Mouse (Mus musculus): ENCODE data around the gene Brca1. TPM values are rescaled to one million over a fixed set of nuclear protein-coding genes. Genes with fewer than 3 reads are reported as not detected.
"Not testable (repeated sequence)": the region's sequence is repeated elsewhere in the genome, so short reads cannot be mapped to it uniquely, and the experiment has no call there.

The Brca1 gene
- polyA plus RNA-seq, 1 experiment = 1.0 TPM

GRCm38 (mm10) chr11:101450394-101450793 lies 101.4 kb downstream of the Brca1 start:
- TF ChIP-seq MAX (IDR thresholded peaks at IDR 0.05; ENCODE audit: low read depth) = no peak
- TF ChIP-seq USF1 (IDR thresholded peaks at IDR 0.05; ENCODE audit: low read depth) = no peak
- TF ChIP-seq CEBPB (IDR thresholded peaks at IDR 0.05; ENCODE audit: insufficient read depth, poor library complexity, severe bottlenecking) = no peak
- TF ChIP-seq MYOG (IDR thresholded peaks at IDR 0.05; ENCODE audit: control insufficient read depth in 1 of 3, insufficient read depth in 1 of 3, insufficient read length in 2 of 3, low read depth in 2 of 3) = no peak
- no peak for TF ChIP-seq POLR2AphosphoS2 (IDR thresholded peaks at IDR 0.05; ENCODE audit: insufficient read length, low read depth)
- TF ChIP-seq SRF (IDR thresholded peaks at IDR 0.05; ENCODE audit: control insufficient read depth, insufficient read length, low read depth) = no peak
- no peak for TF ChIP-seq POLR2A (IDR thresholded peaks at IDR 0.05; ENCODE audit: insufficient read length, low read depth)
- Histone ChIP-seq H3K36me3 (ENCODE audit: control insufficient read depth, insufficient read depth) (peaks cover 6% of the 10 kb centered on the region), H3ac (ENCODE audit: control insufficient read depth, insufficient read length) (no peak overlapping the region)

GRCm38 (mm10) chr11:101449596-101449995 lies 102.2 kb downstream of the Brca1 start:
- not testable (repeated sequence) for H3ac ChIP-seq (ENCODE audit: control insufficient read depth, insufficient read length); H3K4me3 ChIP-seq; H3K79me2 ChIP-seq (ENCODE audit: control insufficient read depth, insufficient read depth); H3K27me3 ChIP-seq (ENCODE audit: control insufficient read depth, insufficient read depth, insufficient read length)
- Histone ChIP-seq H3K4me2 (ENCODE audit: low read depth) (peak overlapping the region; percentile 73), H3K36me3 (ENCODE audit: control insufficient read depth, insufficient read depth) (peaks cover 14% of the 10 kb centered on the region)

More at GRCm38 (mm10) chr11:101450394-101450793, 101.4 kb downstream of the Brca1 start:
- H3K4me3 ChIP-seq = no peak overlapping the region
- no peaks in the 10 kb centered on the region for H3K79me2 ChIP-seq (ENCODE audit: control insufficient read depth, insufficient read depth)
- no peak overlapping the region for H3K4me2 ChIP-seq (ENCODE audit: low read depth)
- no peaks in the 10 kb centered on the region for H3K27me3 ChIP-seq (ENCODE audit: control insufficient read depth, insufficient read depth, insufficient read length)

- peak overlapping the region; percentile 73 for H3K4me2 ChIP-seq (ENCODE audit: low read depth)
- peaks cover 11% of the 10 kb centered on the region for H3K79me2 ChIP-seq (ENCODE audit: control insufficient read depth, insufficient read depth)
- peak overlapping the region; percentile 34 for H3K4me3 ChIP-seq
- no peaks in the 10 kb centered on the region for H3K27me3 ChIP-seq (ENCODE audit: control insufficient read depth, insufficient read depth, insufficient read length)
- H3ac ChIP-seq (ENCODE audit: control insufficient read depth, insufficient read length) = peak overlapping the region; percentile 3
- H3K36me3 ChIP-seq (ENCODE audit: control insufficient read depth, insufficient read depth) = peaks cover 21% of the 10 kb centered on the region
- TF ChIP-seq USF1 (IDR thresholded peaks at IDR 0.05; ENCODE audit: low read depth) = no peak
- TF ChIP-seq MAX (IDR thresholded peaks at IDR 0.05; ENCODE audit: low read depth) = no peak
- TF ChIP-seq POLR2A (IDR thresholded peaks at IDR 0.05; ENCODE audit: insufficient read length, low read depth) = no peak
- TF ChIP-seq SRF (IDR thresholded peaks at IDR 0.05; ENCODE audit: control insufficient read depth, insufficient read length, low read depth) = no peak
- no peak for TF ChIP-seq TCF3 (IDR thresholded peaks at IDR 0.05; ENCODE audit: insufficient read length, low read depth)
- no peak for TF ChIP-seq CEBPB (IDR thresholded peaks at IDR 0.05; ENCODE audit: insufficient read depth, poor library complexity, severe bottlenecking)
- no peak for TF ChIP-seq E2F4 (IDR thresholded peaks at IDR 0.05; ENCODE audit: insufficient read depth)
- TF ChIP-seq MYOD1 (IDR thresholded peaks at IDR 0.05; ENCODE audit: control insufficient read depth in 1 of 3, insufficient read length in 2 of 3, low read depth in 2 of 3) = no peak
- no peak for TF ChIP-seq MYOG (IDR thresholded peaks at IDR 0.05; ENCODE audit: control insufficient read depth in 1 of 3, insufficient read depth in 1 of 3, insufficient read length in 2 of 3, low read depth in 2 of 3)
- no peak for TF ChIP-seq REST (IDR thresholded peaks at IDR 0.05; ENCODE audit: insufficient read depth, insufficient read length)
- no peak for TF ChIP-seq TCF12 (IDR thresholded peaks at IDR 0.05; ENCODE audit: insufficient read depth, poor library complexity, severe bottlenecking)
- no peak for TF ChIP-seq POLR2AphosphoS2 (IDR thresholded peaks at IDR 0.05; ENCODE audit: insufficient read length, low read depth)
These were observed 102.9 kb downstream of the Brca1 start for GRCm38 (mm10) chr11:101448899-101449298.

GRCm38 (mm10) chr11:101448274-101448746 lies 103.4 kb downstream of the Brca1 start, which contains the start of gene Ifi35:
Gene Ifi35 (plus strand): TSS chr11:101448407.
- Histone ChIP-seq H3ac (ENCODE audit: control insufficient read depth, insufficient read length) (peak within 1 kb of the TSS; percentile 3), H3K27me3 (ENCODE audit: control insufficient read depth, insufficient read depth, insufficient read length) (no peaks in the 10 kb centered on the region), H3K36me3 (ENCODE audit: control insufficient read depth, insufficient read depth) (peaks cover 27% of the 10 kb centered on the region), H3K4me2 (ENCODE audit: low read depth) (peak within 1 kb of the TSS; percentile 73), H3K4me3 (peak within 1 kb of the TSS; percentile 34), H3K79me2 (ENCODE audit: control insufficient read depth, insufficient read depth) (peaks cover 16% of the 10 kb centered on the region)
- TF ChIP-seq SRF (IDR thresholded peaks at IDR 0.05; ENCODE audit: control insufficient read depth, insufficient read length, low read depth) (peak; percentile 32), POLR2AphosphoS2 (IDR thresholded peaks at IDR 0.05; ENCODE audit: insufficient read length, low read depth) (peak; percentile 74), POLR2A (IDR thresholded peaks at IDR 0.05; ENCODE audit: insufficient read length, low read depth) (peak; percentile 75), TCF3 (IDR thresholded peaks at IDR 0.05; ENCODE audit: insufficient read length, low read depth) (no peak)

GRCm38 (mm10) chr11:101447786-101448185 lies 104.0 kb downstream of the Brca1 start:
- Histone ChIP-seq H3K79me2 (ENCODE audit: control insufficient read depth, insufficient read depth) (peaks cover 22% of the 10 kb centered on the region), H3K4me3 (peak overlapping the region; percentile 34), H3ac (ENCODE audit: control insufficient read depth, insufficient read length) (peak overlapping the region; percentile 3), H3K4me2 (ENCODE audit: low read depth) (peak overlapping the region; percentile 73), H3K27me3 (ENCODE audit: control insufficient read depth, insufficient read depth, insufficient read length) (no peaks in the 10 kb centered on the region), H3K36me3 (ENCODE audit: control insufficient read depth, insufficient read depth) (peaks cover 32% of the 10 kb centered on the region)
- TF ChIP-seq E2F4 (IDR thresholded peaks at IDR 0.05; ENCODE audit: insufficient read depth) (no peak), USF1 (IDR thresholded peaks at IDR 0.05; ENCODE audit: low read depth) (no peak), TCF12 (IDR thresholded peaks at IDR 0.05; ENCODE audit: insufficient read depth, poor library complexity, severe bottlenecking) (no peak), REST (IDR thresholded peaks at IDR 0.05; ENCODE audit: insufficient read depth, insufficient read length) (no peak), MYOG (IDR thresholded peaks at IDR 0.05; ENCODE audit: control insufficient read depth in 1 of 3, insufficient read depth in 1 of 3, insufficient read length in 2 of 3, low read depth in 2 of 3) (no peak), SRF (IDR thresholded peaks at IDR 0.05; ENCODE audit: control insufficient read depth, insufficient read length, low read depth) (no peak), MYOD1 (IDR thresholded peaks at IDR 0.05; ENCODE audit: control insufficient read depth in 1 of 3, insufficient read length in 2 of 3, low read depth in 2 of 3) (no peak), POLR2A (IDR thresholded peaks at IDR 0.05; ENCODE audit: insufficient read length, low read depth) (no peak), POLR2AphosphoS2 (IDR thresholded peaks at IDR 0.05; ENCODE audit: insufficient read length, low read depth) (no peak), CEBPB (IDR thresholded peaks at IDR 0.05; ENCODE audit: insufficient read depth, poor library complexity, severe bottlenecking) (no peak), MAX (IDR thresholded peaks at IDR 0.05; ENCODE audit: low read depth) (no peak), TCF3 (IDR thresholded peaks at IDR 0.05; ENCODE audit: insufficient read length, low read depth) (no peak)

GRCm38 (mm10) chr11:101446860-101447259 lies 104.9 kb downstream of the Brca1 start:
- not testable (repeated sequence) for H3K4me3 ChIP-seq; H3ac ChIP-seq (ENCODE audit: control insufficient read depth, insufficient read length); H3K4me2 ChIP-seq (ENCODE audit: low read depth); H3K27me3 ChIP-seq (ENCODE audit: control insufficient read depth, insufficient read depth, insufficient read length)
- Histone ChIP-seq H3K79me2 (ENCODE audit: control insufficient read depth, insufficient read depth) (peaks cover 28% of the 10 kb centered on the region), H3K36me3 (ENCODE audit: control insufficient read depth, insufficient read depth) (peaks cover 34% of the 10 kb centered on the region)

All from myocyte (in vitro differentiated cells).